Mouse (Mus musculus) left cerebral cortex, postnatal 14 days (tissue): ENCODE measurements around the gene Gm9573. TPM values are rescaled to one million over a fixed set of nuclear protein-coding genes. Genes with fewer than 3 reads are reported as not detected.

ENCODE experiments used
- total RNA-seq, 2 experiments: library from RNA; stranded (reverse); gene quantifications; 2 replicates each; pipeline ENCODE4 v1.2.3; 2021

Gene Gm9573
- total RNA-seq, 2 experiments from 2014 or later: not detected

Other genes with a start within 250 kb of the Gm9573 start
- 1 to 10 TPM in 1 of 2 experiments, under 1 TPM in 1; 0.85 to 1.4 TPM for gene H2-Q4, start 247.0 kb downstream of the Gm9573 start, total RNA-seq
- gene H2-Q6, start 201.8 kb downstream of the Gm9573 start, total RNA-seq: not detected
- gene H2-Q7, start 187.5 kb downstream of the Gm9573 start, total RNA-seq: under 1 TPM; 0.35 to 0.36 TPM
- under 1 TPM; 0.13 to 0.27 TPM for gene H2-Q10, start 156.5 kb downstream of the Gm9573 start, total RNA-seq
- gene Pou5f1, start 120.6 kb downstream of the Gm9573 start, total RNA-seq: under 1 TPM in 1 of 2 experiments, not detected in 1; 0.25 TPM
- gene Tcf19, start 109.8 kb downstream of the Gm9573 start, total RNA-seq: 1 to 10 TPM; 8.6 to 9.5 TPM
- gene Cchcr1, start 109.5 kb downstream of the Gm9573 start, total RNA-seq: 1 to 10 TPM; 8.1 to 9.1 TPM
- under 1 TPM; 0.55 to 0.72 TPM for gene Psors1c2, start 93.4 kb downstream of the Gm9573 start, total RNA-seq
- under 1 TPM; 0.68 to 0.79 TPM for gene Cdsn, start 74.5 kb downstream of the Gm9573 start, total RNA-seq
- gene 2300002M23Rik, start 59.2 kb downstream of the Gm9573 start, total RNA-seq: not detected
- not detected for gene Sfta2, start 25.1 kb downstream of the Gm9573 start, total RNA-seq
- gene Mucl3, start 17.1 kb upstream of the Gm9573 start, total RNA-seq: not detected
- gene Vars2, start 41.0 kb upstream of the Gm9573 start, total RNA-seq: 10 to 100 TPM; 31.1 to 40.8 TPM
- 10 to 100 TPM; 23.0 to 26.2 TPM for gene Gtf2h4, start 47.1 kb upstream of the Gm9573 start, total RNA-seq
- 10 to 100 TPM; 46.1 to 52.8 TPM for gene Ddr1, start 78.0 kb upstream of the Gm9573 start, total RNA-seq
- gene Ier3, start 195.0 kb upstream of the Gm9573 start, total RNA-seq: 1 to 10 TPM; 5.4 to 5.7 TPM
- 100 to 1,000 TPM; 153 to 168 TPM for gene Flot1, start 196.6 kb upstream of the Gm9573 start, total RNA-seq
- gene Tubb5, start 211.7 kb upstream of the Gm9573 start, total RNA-seq: 100 to 1,000 TPM; 771 to 797 TPM
- 10 to 100 TPM; 10.7 to 14.6 TPM for gene Mdc1, start 214.9 kb upstream of the Gm9573 start, total RNA-seq
- 1 to 10 TPM; 5.1 TPM for gene Nrm, start 234.7 kb upstream of the Gm9573 start, total RNA-seq
- 10 to 100 TPM; 12.8 to 14.1 TPM for gene Ppp1r18, start 239.0 kb upstream of the Gm9573 start, total RNA-seq